8 mouse cellular contexts compared by ENCODE assay signal in genomic region chr10:60278786-60279185, GRCm38 (mm10). TPM values are rescaled to one million over a fixed set of nuclear protein-coding genes. Genes with fewer than 3 reads are reported as not detected.
DNase-seq lines count a peak whose midpoint lies in the region; ATAC-seq and TF ChIP-seq lines count a peak whose summit lies in the region.

No protein-coding gene starts in this region.

- H3K27ac ChIP-seq in layer of hippocampus, adult 2 months = peak overlapping the region; percentile 99
- H3K27ac ChIP-seq in embryonic facial prominence, embryonic 14.5 days (replicated peaks; ENCODE audit: low read depth, low read length) = no peak overlapping the region
- H3K27ac ChIP-seq in hindbrain, embryonic 14.5 days = no peak overlapping the region
- no peak overlapping the region for H3K27ac ChIP-seq in midbrain, embryonic 15.5 days

- 74% methylated on average over 3 of the region's 3 CpGs for WGBS in embryonic facial prominence, embryonic 14.5 days
- WGBS in hindbrain, embryonic 14.5 days = 86% methylated on average over 3 of the region's 3 CpGs
- WGBS in midbrain, embryonic 15.5 days = 86% methylated on average over 3 of the region's 3 CpGs

- peak overlapping the region; percentile 78 for H3K4me3 ChIP-seq in layer of hippocampus, adult 2 months
- peak overlapping the region; percentile 69 for H3K4me3 ChIP-seq in embryonic facial prominence, embryonic 14.5 days (ENCODE audit: low read depth, low read length)
- peak overlapping the region; percentile 61 for H3K4me3 ChIP-seq in hindbrain, embryonic 14.5 days (replicated peaks; ENCODE audit: low read length)
- H3K4me3 ChIP-seq in midbrain, embryonic 15.5 days = peak overlapping the region; percentile 88

- no peaks in the 10 kb centered on the region for H3K27me3 ChIP-seq in embryonic facial prominence, embryonic 14.5 days (replicated peaks; ENCODE audit: control insufficient read depth, insufficient read depth, low read length)
- no peaks in the 10 kb centered on the region for H3K27me3 ChIP-seq in hindbrain, embryonic 14.5 days (ENCODE audit: control insufficient read depth, insufficient read depth, low read length)
- no peaks in the 10 kb centered on the region for H3K27me3 ChIP-seq in midbrain, embryonic 15.5 days (replicated peaks)

- DNase-seq in layer of hippocampus, adult 2 months (ENCODE audit: low spot score in 2 of 2) = no peak
- no peak for DNase-seq in layer of hippocampus, adult 18-20 months (ENCODE audit: low spot score in 2 of 2)
- no peak for DNase-seq in embryonic facial prominence, embryonic 14.5 days (ENCODE audit: low spot score)
- no peak for DNase-seq in hindbrain, embryonic 14.5 days (ENCODE audit: low spot score)
- no peak for DNase-seq in cerebellum, adult 9-10 months
- no peak for DNase-seq in frontal cortex, adult 2 months (ENCODE audit: extremely low spot score in 1 of 2, low spot score in 1 of 2)
- DNase-seq in spleen, postnatal 10 days (ENCODE audit: low spot score in 2 of 2) = no peak

- TF ChIP-seq CTCF in layer of hippocampus, adult 2 months (conservative IDR thresholded peaks at IDR 0.05) = no peak

- H3K4me1 ChIP-seq in embryonic facial prominence, embryonic 14.5 days (ENCODE audit: control insufficient read depth, insufficient read depth, low read length) = peaks cover 27% of the 10 kb centered on the region
- H3K4me1 ChIP-seq in hindbrain, embryonic 14.5 days (replicated peaks; ENCODE audit: control insufficient read depth, insufficient read depth, low read length) = peaks cover 54% of the 10 kb centered on the region
- peaks cover 59% of the 10 kb centered on the region for H3K4me1 ChIP-seq in midbrain, embryonic 15.5 days

- H3K9ac ChIP-seq in embryonic facial prominence, embryonic 14.5 days (ENCODE audit: low read depth, low read length) = peak overlapping the region; percentile 20; the same call in 1 of the 2 replicates
- peak overlapping the region; percentile 74; the same call in 1 of the 2 replicates for H3K9ac ChIP-seq in hindbrain, embryonic 14.5 days
- peak overlapping the region; percentile 92; the same call in 1 of the 2 replicates for H3K9ac ChIP-seq in midbrain, embryonic 15.5 days

- no peak for ATAC-seq in embryonic facial prominence, embryonic 14.5 days (ENCODE audit: low read depth)
- no peak for ATAC-seq in hindbrain, embryonic 14.5 days (ENCODE audit: low FRiP score)
- no peak for ATAC-seq in midbrain, embryonic 15.5 days (replicated peaks)

- no peaks in the 10 kb centered on the region for H3K36me3 ChIP-seq in embryonic facial prominence, embryonic 14.5 days (ENCODE audit: control insufficient read depth, insufficient read depth, low read length)
- no peaks in the 10 kb centered on the region for H3K36me3 ChIP-seq in hindbrain, embryonic 14.5 days (replicated peaks; ENCODE audit: control insufficient read depth, insufficient read depth)
- H3K36me3 ChIP-seq in midbrain, embryonic 15.5 days (replicated peaks) = no peaks in the 10 kb centered on the region

- no peaks in the 10 kb centered on the region for H3K9me3 ChIP-seq in embryonic facial prominence, embryonic 14.5 days (ENCODE audit: control insufficient read depth, low read length)
- H3K9me3 ChIP-seq in hindbrain, embryonic 14.5 days (ENCODE audit: control insufficient read depth, low read length) = no peaks in the 10 kb centered on the region
- no peaks in the 10 kb centered on the region for H3K9me3 ChIP-seq in midbrain, embryonic 15.5 days

- H3K4me2 ChIP-seq in embryonic facial prominence, embryonic 14.5 days (ENCODE audit: low read depth, low read length) = peak overlapping the region; percentile 95
- H3K4me2 ChIP-seq in hindbrain, embryonic 14.5 days (replicated peaks) = peak overlapping the region; percentile 77
- H3K4me2 ChIP-seq in midbrain, embryonic 15.5 days = peak overlapping the region; percentile 88

RNA-seq across cellular contexts. Expression of gene Psap, which starts 1.4 kb away (rescaled TPM):
- 1,000 to 10,000 TPM; 1,331 to 1,399 TPM for total RNA-seq in layer of hippocampus, adult 2 months (2021)
- 1,000 to 10,000 TPM; 1,436 to 1,491 TPM for total RNA-seq in layer of hippocampus, adult 18-20 months (2021)
- polyA plus RNA-seq in embryonic facial prominence, embryonic 14.5 days (2014; fragmentation: Nextera tagmentation; extraction: Ambion mirVana) = 124 and 134 TPM in 2 replicates
- 147 and 180 TPM in 2 replicates for polyA plus RNA-seq in hindbrain, embryonic 14.5 days (2014; fragmentation: Nextera tagmentation; extraction: Ambion mirVana)
- 169 and 192 TPM in 2 replicates for polyA plus RNA-seq in midbrain, embryonic 15.5 days (2015; fragmentation: Nextera tagmentation; extraction: Ambion mirVana)
- polyA plus RNA-seq in frontal cortex, adult 2 months (2012; rRNA removed) = 1,752 and 1,773 TPM in 2 replicates

RNA-seq across cellular contexts. Expression of gene Chst3, which starts 59.7 kb away (rescaled TPM):
- total RNA-seq in layer of hippocampus, adult 2 months (2021) = 1 to 10 TPM; 1.2 to 1.8 TPM
- 1 to 10 TPM; 1.2 TPM for total RNA-seq in layer of hippocampus, adult 18-20 months (2021)
- polyA plus RNA-seq in embryonic facial prominence, embryonic 14.5 days (2014; fragmentation: Nextera tagmentation; extraction: Ambion mirVana) = 1.3 TPM in 2 replicates
- polyA plus RNA-seq in hindbrain, embryonic 14.5 days (2014; fragmentation: Nextera tagmentation; extraction: Ambion mirVana) = 1.2 TPM in 2 replicates
- 1.1 and 1.6 TPM in 2 replicates for polyA plus RNA-seq in midbrain, embryonic 15.5 days (2015; fragmentation: Nextera tagmentation; extraction: Ambion mirVana)
- 1.8 TPM in 2 replicates for polyA plus RNA-seq in frontal cortex, adult 2 months (2012; rRNA removed)

Comparison
In these comparisons a context has a peak if more than half of its experiments do, and no peak if none do; other contexts are left out.
1. H3K9ac ChIP-seq: peak in every context shown above with its lines; median percentile 92 in midbrain, embryonic 15.5 days; 74 in hindbrain, embryonic 14.5 days; 20 in embryonic facial prominence, embryonic 14.5 days.